2 mouse cellular contexts compared by ENCODE assay signal in genomic region chr7:19085495-19085894, GRCm38 (mm10).
TF ChIP-seq lines count a peak whose summit lies in the region.

No protein-coding gene starts in this region.

TF ChIP-seq in CH12.LX, 34 proteins besides CTCF, POLR2A, EP300 and RAD21:
- TF ChIP-seq RCOR1 (conservative IDR thresholded peaks at IDR 0.05; ENCODE audit: low read depth, low read length) (no peak), MAFK (IDR thresholded peaks at IDR 0.05; ENCODE audit: insufficient replicate concordance, low read length) (no peak), TCF12 (IDR thresholded peaks at IDR 0.05; ENCODE audit: low read depth, low read length) (no peak), MAX (IDR thresholded peaks at IDR 0.05; ENCODE audit: low read length) (no peak), UBTF (IDR thresholded peaks at IDR 0.05; ENCODE audit: low read depth, low read length) (no peak), MAZ (IDR thresholded peaks at IDR 0.05; ENCODE audit: low read depth, low read length) (no peak), ZNF384 (IDR thresholded peaks at IDR 0.05; ENCODE audit: low read depth, low read length) (no peak), SMC3 (IDR thresholded peaks at IDR 0.05; ENCODE audit: low read depth, low read length) (no peak), CHD2 (IDR thresholded peaks at IDR 0.05; ENCODE audit: low read length) (no peak), JUND (conservative IDR thresholded peaks at IDR 0.05; ENCODE audit: low read depth, low read length) (no peak), NELFE (IDR thresholded peaks at IDR 0.05; ENCODE audit: low read depth, low read length) (no peak), CHD1 (IDR thresholded peaks at IDR 0.05; ENCODE audit: low read depth, low read length) (no peak), ZC3H11A (IDR thresholded peaks at IDR 0.05; ENCODE audit: low read depth, low read length) (no peak), KAT2A (IDR thresholded peaks at IDR 0.05; ENCODE audit: insufficient replicate concordance, low read length) (no peak), BHLHE40 (IDR thresholded peaks at IDR 0.05; ENCODE audit: low read depth, low read length) (no peak)

TF ChIP-seq in MEL, 35 proteins besides CTCF, POLR2A, EP300 and RAD21:
- TF ChIP-seq POLR2AphosphoS5 (IDR thresholded peaks at IDR 0.05; ENCODE audit: borderline replicate concordance, low read depth, low read length), result no peak
- TF ChIP-seq NELFE (IDR thresholded peaks at IDR 0.05; ENCODE audit: low read depth, low read length), result no peak
- no peak for TF ChIP-seq CHD2 (IDR thresholded peaks at IDR 0.05; ENCODE audit: low read length)
- no peak for TF ChIP-seq SMC3 (IDR thresholded peaks at IDR 0.05; ENCODE audit: low read depth, low read length)
- TF ChIP-seq MAZ (IDR thresholded peaks at IDR 0.05; ENCODE audit: low read depth, low read length), result 0 out of 2 replicates have a peak, but pooled peaks have one; percentile 22
- TF ChIP-seq UBTF (IDR thresholded peaks at IDR 0.05; ENCODE audit: borderline replicate concordance, insufficient read depth, low read depth, low read length), result no peak
- no peak for TF ChIP-seq MYB (IDR thresholded peaks at IDR 0.05; ENCODE audit: low read depth, low read length)
- no peak for TF ChIP-seq MXI1 (IDR thresholded peaks at IDR 0.05; ENCODE audit: low read depth, low read length)
